Mouse (Mus musculus) embryonic facial prominence, embryonic 15.5 days (tissue): Measurements from ENCODE around the gene Pank1. TPM values are rescaled to one million over a fixed set of nuclear protein-coding genes. Genes with fewer than 3 reads are reported as not detected.

ENCODE experiments used
- ATAC-seq: fragments of 200-750 bp; cut with Nextera tagmentation; 2 replicates; pipeline ENCODE4 v1.8.0; 2017; ENCODE audit warnings: low read depth, moderate TSS enrichment; ENCODE audit not compliant: insufficient number of reproducible peaks, low FRiP score, low TSS enrichment
- H3K27ac ChIP-seq: fragments of 300-500 bp; sonication (generic); replicated peaks from 2 replicates; pipeline ENCODE4 v1.5.1; 2015; ENCODE audit warnings: mild to moderate bottlenecking, inconsistent platforms
- H3K27me3 ChIP-seq: fragments of 300-500 bp; sonication (generic); 2 replicates; pipeline ENCODE4 v1.6.1; 2015; ENCODE audit warnings: inconsistent platforms
- H3K36me3 ChIP-seq: fragments of 300-500 bp; sonication (generic); 2 replicates; pipeline ENCODE4 v1.6.1; 2015; ENCODE audit warnings: mild to moderate bottlenecking, inconsistent platforms
- H3K4me1 ChIP-seq: fragments of 300-500 bp; sonication (generic); 2 replicates; pipeline ENCODE4 v1.6.1; 2015; ENCODE audit warnings: inconsistent platforms
- H3K4me2 ChIP-seq: fragments of 300-500 bp; sonication (generic); replicated peaks from 2 replicates; pipeline ENCODE4 v1.6.1; 2015; ENCODE audit warnings: mild to moderate bottlenecking, inconsistent platforms
- H3K4me3 ChIP-seq: fragments of 300-500 bp; sonication (generic); replicated peaks from 2 replicates; pipeline ENCODE4 v1.5.1; 2015; ENCODE audit warnings: mild to moderate bottlenecking, inconsistent platforms
- H3K9ac ChIP-seq: fragments of 300-500 bp; sonication (generic); 2 replicates; pipeline ENCODE4 v1.6.1; 2015; ENCODE audit warnings: inconsistent platforms
- H3K9me3 ChIP-seq: fragments of 300-500 bp; sonication (generic); replicated peaks from 2 replicates; pipeline ENCODE4 v1.6.1; 2016; ENCODE audit warnings: inconsistent platforms
- WGBS: fragments of 180-500 bp; shearing (Covaris S2); methylation state at CpG from one replicate; pipeline ENCODE4 v1.1.7; 2015; 5-methylcytosine and 5-hydroxymethylcytosine counted together
- polyA plus RNA-seq: library from polyadenylated mRNA; unstranded; fragments of >200 nt; fragmentation: Nextera tagmentation; extraction: Ambion mirVana; gene quantifications from 2 replicates; pipeline ENCODE4 v1.2.1, GENCODE M21; 2015

Pank1 gene
- polyA plus RNA-seq, 1 experiment from 2014 or later = 7.5 TPM

GRCm38 (mm10) chr19:34901266-34901665 lies 22.0 kb upstream of the Pank1 start:
- Histone ChIP-seq H3K9me3 (no peaks in the 10 kb centered on the region), H3K27me3 (no peaks in the 10 kb centered on the region), H3K4me2 (no peak overlapping the region), H3K4me1 (no peaks in the 10 kb centered on the region), H3K36me3 (no peaks in the 10 kb centered on the region), H3K9ac (no peak overlapping the region), H3K4me3 (no peak overlapping the region), H3K27ac (no peak overlapping the region)
- ATAC-seq = no peak
- 92% methylated on average over 7 of the region's 7 CpGs for WGBS

GRCm38 (mm10) chr19:34898941-34899340 lies 19.7 kb upstream of the Pank1 start:
- no peak overlapping the region for H3K4me2 ChIP-seq
- H3K36me3 ChIP-seq = no peaks in the 10 kb centered on the region
- no peak overlapping the region for H3K9ac ChIP-seq
- no peaks in the 10 kb centered on the region for H3K27me3 ChIP-seq
- no peaks in the 10 kb centered on the region for H3K9me3 ChIP-seq
- no peaks in the 10 kb centered on the region for H3K4me1 ChIP-seq
- no peak for ATAC-seq
- WGBS = 77% methylated on average over 4 of the region's 4 CpGs
- no peak overlapping the region for H3K27ac ChIP-seq
- no peak overlapping the region for H3K4me3 ChIP-seq

DNA sequence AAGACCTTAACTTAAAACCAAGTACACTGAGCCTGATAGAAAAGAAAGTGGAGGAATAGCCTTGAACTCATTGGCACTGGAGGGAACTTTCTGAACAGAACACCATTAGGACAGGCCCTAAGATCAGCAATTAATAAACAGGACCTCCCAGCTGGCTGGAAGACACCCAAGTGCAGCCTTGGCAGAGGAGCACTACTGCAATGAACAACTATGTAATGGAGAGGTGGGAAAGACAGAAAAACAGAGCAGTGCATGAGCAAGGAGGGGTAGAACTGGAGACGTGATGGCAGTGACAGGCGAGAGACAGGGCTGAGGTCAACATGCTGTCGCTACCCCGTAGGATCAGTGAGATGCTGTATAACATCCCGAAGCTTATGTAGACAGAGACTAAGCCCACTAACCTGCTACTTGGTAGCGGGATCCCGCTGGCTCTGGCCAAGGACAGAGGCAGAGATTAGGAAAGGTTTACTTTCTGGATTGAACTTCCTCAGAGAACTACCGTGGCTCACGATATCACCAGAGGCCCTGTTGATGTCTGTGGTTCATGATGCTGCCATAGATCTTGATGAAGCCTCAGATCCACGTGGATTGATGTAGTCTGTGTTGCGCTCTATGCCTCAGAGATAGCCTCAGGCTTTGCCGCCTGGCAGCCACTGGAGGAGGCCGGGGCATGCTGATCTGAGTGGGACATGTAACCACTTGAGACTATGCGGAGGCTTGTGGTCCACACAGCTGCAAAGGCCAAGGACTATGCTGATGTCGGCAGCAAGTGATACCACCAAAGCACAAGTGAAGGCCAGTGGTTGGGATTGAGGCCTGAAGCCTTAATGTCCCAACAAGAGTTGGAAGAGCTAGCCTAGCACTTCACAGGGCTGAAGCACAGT lies 18.1 kb upstream of the Pank1 start:
- WGBS = 90% methylated on average over 15 of the region's 15 CpGs
- ATAC-seq = no peak
- Histone ChIP-seq H3K4me3 (no peak overlapping the region), H3K27me3 (no peaks in the 10 kb centered on the region), H3K4me1 (no peaks in the 10 kb centered on the region), H3K36me3 (no peaks in the 10 kb centered on the region), H3K4me2 (no peak overlapping the region), H3K9ac (no peak overlapping the region), H3K27ac (no peak overlapping the region), H3K9me3 (no peaks in the 10 kb centered on the region)

GRCm38 (mm10) chr19:34895082-34895481 lies 15.8 kb upstream of the Pank1 start:
- Histone ChIP-seq H3K4me1 (no peaks in the 10 kb centered on the region), H3K4me2 (no peak overlapping the region), H3K4me3 (no peak overlapping the region), H3K9me3 (no peaks in the 10 kb centered on the region), H3K36me3 (no peaks in the 10 kb centered on the region), H3K27ac (no peak overlapping the region), H3K9ac (no peak overlapping the region), H3K27me3 (no peaks in the 10 kb centered on the region)
- ATAC-seq = no peak
- WGBS = 83% methylated on average over 4 of the region's 4 CpGs

DNA sequence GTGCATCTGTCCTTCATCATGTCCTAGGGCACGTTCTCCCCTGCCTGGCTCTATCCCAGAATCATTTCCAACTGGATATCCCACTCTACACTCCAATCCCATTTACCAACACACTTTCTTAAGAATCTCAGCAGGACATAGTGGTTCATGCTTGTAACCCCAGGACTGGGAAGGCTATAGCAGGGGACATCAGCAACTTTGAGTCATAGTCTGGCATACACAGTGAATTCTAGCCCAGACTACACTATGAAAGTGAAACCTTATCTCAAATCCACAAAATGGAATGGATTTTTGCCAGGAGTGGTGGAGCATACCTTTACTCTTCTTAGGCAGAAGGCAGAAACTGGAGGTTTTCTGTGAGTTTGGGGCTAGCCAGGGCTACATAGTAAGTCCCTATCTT lies 12.3 kb upstream of the Pank1 start:
- H3K36me3 ChIP-seq = no peaks in the 10 kb centered on the region
- WGBS = 78% methylated on average over 1 of the region's 1 CpGs
- no peak overlapping the region for H3K9ac ChIP-seq
- no peak overlapping the region for H3K4me3 ChIP-seq
- H3K4me2 ChIP-seq = no peak overlapping the region
- no peaks in the 10 kb centered on the region for H3K27me3 ChIP-seq
- no peak for ATAC-seq
- H3K4me1 ChIP-seq = no peaks in the 10 kb centered on the region
- H3K27ac ChIP-seq = no peak overlapping the region
- H3K9me3 ChIP-seq = no peaks in the 10 kb centered on the region

GRCm38 (mm10) chr19:34890981-34891380 lies 11.7 kb upstream of the Pank1 start:
- H3K27ac ChIP-seq = no peak overlapping the region
- H3K4me3 ChIP-seq = no peak overlapping the region
- WGBS = 67% methylated on average over 3 of the region's 3 CpGs
- no peaks in the 10 kb centered on the region for H3K4me1 ChIP-seq
- H3K9ac ChIP-seq = no peak overlapping the region
- H3K27me3 ChIP-seq = no peaks in the 10 kb centered on the region
- no peaks in the 10 kb centered on the region for H3K9me3 ChIP-seq
- no peak overlapping the region for H3K4me2 ChIP-seq
- no peaks in the 10 kb centered on the region for H3K36me3 ChIP-seq
- no peak for ATAC-seq

- WGBS = 83% methylated on average over 4 of the region's 4 CpGs
- Histone ChIP-seq H3K36me3 (no peaks in the 10 kb centered on the region), H3K27me3 (no peaks in the 10 kb centered on the region), H3K4me2 (no peak overlapping the region), H3K4me1 (no peaks in the 10 kb centered on the region), H3K9ac (no peak overlapping the region), H3K4me3 (no peak overlapping the region), H3K27ac (no peak overlapping the region), H3K9me3 (no peaks in the 10 kb centered on the region)
- ATAC-seq = no peak
Measured at GRCm38 (mm10) chr19:34886324-34886723, 7.1 kb upstream of the Pank1 start.

GRCm38 (mm10) chr19:34883526-34884224 lies 4.4 kb upstream of the Pank1 start:
- Histone ChIP-seq H3K27ac (no peak overlapping the region), H3K36me3 (no peaks in the 10 kb centered on the region), H3K4me2 (no peak overlapping the region), H3K4me1 (peaks cover 9% of the 10 kb centered on the region; the same call in 1 of the 2 replicates), H3K9me3 (no peaks in the 10 kb centered on the region), H3K27me3 (no peaks in the 10 kb centered on the region), H3K9ac (no peak overlapping the region), H3K4me3 (no peak overlapping the region)
- 70% methylated on average over 3 of the region's 3 CpGs for WGBS
- ATAC-seq = no peak

DNA sequence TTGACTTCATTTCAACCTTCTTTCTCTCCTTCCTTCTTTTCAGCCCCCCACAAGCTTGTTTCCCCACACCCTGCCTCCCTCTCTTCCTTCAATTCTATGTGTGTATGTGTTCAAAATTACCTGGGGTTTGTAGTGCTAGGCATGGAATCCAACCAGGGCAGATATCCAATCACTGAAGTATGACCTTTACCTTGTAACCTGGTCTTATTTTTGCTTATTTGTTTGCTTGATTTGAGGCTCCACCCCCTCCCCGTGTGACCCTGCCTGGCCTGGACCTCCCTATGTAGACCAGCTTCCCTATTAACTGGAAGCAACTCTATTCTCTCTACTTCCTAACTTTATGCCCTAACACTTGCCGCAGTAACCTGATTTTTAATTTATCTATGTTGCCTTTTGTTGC lies 3.2 kb upstream of the Pank1 start:
- Histone ChIP-seq H3K4me2 (no peak overlapping the region), H3K4me3 (no peak overlapping the region), H3K27me3 (no peaks in the 10 kb centered on the region), H3K9ac (no peak overlapping the region), H3K9me3 (no peaks in the 10 kb centered on the region), H3K27ac (no peak overlapping the region), H3K4me1 (peaks cover 10% of the 10 kb centered on the region), H3K36me3 (no peaks in the 10 kb centered on the region)
- WGBS = 79% methylated on average over 2 of the region's 2 CpGs
- no peak for ATAC-seq

GRCm38 (mm10) chr19:34881160-34881559 lies 1.9 kb upstream of the Pank1 start:
- H3K4me1 ChIP-seq = peaks cover 13% of the 10 kb centered on the region
- ATAC-seq = no peak
- H3K27ac ChIP-seq = no peak overlapping the region
- H3K4me2 ChIP-seq = no peak overlapping the region
- H3K9ac ChIP-seq = no peak overlapping the region
- 68% methylated on average over 5 of the region's 5 CpGs for WGBS
- H3K27me3 ChIP-seq = no peaks in the 10 kb centered on the region
- H3K36me3 ChIP-seq = no peaks in the 10 kb centered on the region
- H3K9me3 ChIP-seq = no peaks in the 10 kb centered on the region
- H3K4me3 ChIP-seq = no peak overlapping the region

- peak overlapping the region; percentile 98 for H3K27ac ChIP-seq
- no peaks in the 10 kb centered on the region for H3K36me3 ChIP-seq
- H3K9ac ChIP-seq = peak overlapping the region; percentile 93
- peak overlapping the region; percentile 75 for H3K4me2 ChIP-seq
- WGBS = 22% methylated on average over 6 of the region's 6 CpGs
- H3K4me1 ChIP-seq = peaks cover 13% of the 10 kb centered on the region
- no peaks in the 10 kb centered on the region for H3K9me3 ChIP-seq
- H3K27me3 ChIP-seq = no peaks in the 10 kb centered on the region
- no peak for ATAC-seq
- H3K4me3 ChIP-seq = peak overlapping the region; percentile 89
Measured at GRCm38 (mm10) chr19:34879624-34880023, 369 bp upstream of the Pank1 start.
